Mouse (Mus musculus) liver, postnatal 0 days (tissue): Measurements from ENCODE around the gene Itpr1.

ENCODE experiments used
- CTCF ChIP-seq: sonication (generic); IDR thresholded peaks from 2 replicates; pipeline ENCODE4 v1.5.1; 2016; ENCODE audit warnings: antibody characterized with exemption, low read depth
- EP300 ChIP-seq: IDR thresholded peaks from 2 replicates; pipeline ENCODE4 v1.6.1; 2016; ENCODE audit warnings: antibody characterized with exemption, low read depth, mild to moderate bottlenecking

- TF ChIP-seq EP300 (no peak), CTCF (no peak)
These were observed 104.1 kb downstream of the Itpr1 start for GRCm38 (mm10) chr6:108316951-108317350.
